Mouse (Mus musculus) right cerebral cortex, postnatal 4 days (tissue): ENCODE measurements at regions not wholly inside any gene's neighbourhood (a gene's known extent, or its start where the extent isn't known, plus 50 kb on each side); places are given as distances from the start of the nearest gene placed in this dataset.

Experiments used
- DNase-seq: peaks from one replicate; pipeline ENCODE4 v3.0.0-alpha.2; 2022

GRCm38 (mm10) chrX:143462632-143463031 is 55.8 kb upstream of the Pak3 start:
- DNase-seq, result peak; percentile 6

GRCm38 (mm10) chrX:143448636-143449346 is 54.7 kb upstream of the Chrdl1 start:
- peak; percentile 3 for DNase-seq

GRCm38 (mm10) chrX:143444581-143444980 is 50.5 kb upstream of the Chrdl1 start:
- DNase-seq, result peak; percentile 59
